Mouse (Mus musculus): Measurements from ENCODE around the gene Arhgef28. TPM values are rescaled to one million over a fixed set of nuclear protein-coding genes. Genes with fewer than 3 reads are reported as not detected.

The Arhgef28 gene
- total and polyA plus RNA-seq, 2 experiments from 2014 or later, result 21.9 to 28.4 TPM

DNA sequence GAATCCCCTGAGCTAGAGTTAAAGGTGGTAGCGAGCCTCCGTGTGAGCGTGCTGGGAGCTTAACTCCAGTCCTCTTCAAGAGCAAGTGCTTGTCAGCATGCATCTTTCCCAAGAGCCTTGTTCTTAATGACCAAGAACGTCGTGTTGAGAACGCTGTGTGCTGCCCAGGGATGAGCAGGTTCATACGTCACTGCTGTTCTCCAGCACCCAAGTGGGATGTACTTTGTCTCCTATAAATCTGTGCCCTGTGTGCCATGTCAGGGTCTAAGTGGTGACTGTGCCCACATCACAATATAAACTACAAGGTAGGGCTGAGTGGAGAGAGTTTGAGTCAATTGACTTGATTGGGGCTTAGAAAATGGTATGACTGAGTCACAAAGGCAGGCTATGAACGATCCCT lies 207.1 kb downstream of the Arhgef28 start:
- Histone ChIP-seq H3K9me3 (ENCODE audit: low read length) (no peaks in the 10 kb centered on the region), H3K4me1 (ENCODE audit: insufficient read depth, low read length) (no peaks in the 10 kb centered on the region), H3K4me2 (ENCODE audit: low read depth, low read length) (no peak overlapping the region), H3K36me3 (ENCODE audit: insufficient read depth, low read length) (no peaks in the 10 kb centered on the region), H3K27ac (no peak overlapping the region), H3K4me3 (ENCODE audit: low read length) (no peak overlapping the region), H3K27me3 (ENCODE audit: insufficient read depth, low read length) (no peaks in the 10 kb centered on the region), H3K9ac (replicated peaks; ENCODE audit: low read length) (no peak overlapping the region)
- no peak for DNase-seq (ENCODE audit: low spot score)
- 67% methylated on average over 8 of the region's 8 CpGs for WGBS
- ATAC-seq, result no peak
- no peak for TF ChIP-seq CTCF (IDR thresholded peaks at IDR 0.05; ENCODE audit: low read depth)

DNA sequence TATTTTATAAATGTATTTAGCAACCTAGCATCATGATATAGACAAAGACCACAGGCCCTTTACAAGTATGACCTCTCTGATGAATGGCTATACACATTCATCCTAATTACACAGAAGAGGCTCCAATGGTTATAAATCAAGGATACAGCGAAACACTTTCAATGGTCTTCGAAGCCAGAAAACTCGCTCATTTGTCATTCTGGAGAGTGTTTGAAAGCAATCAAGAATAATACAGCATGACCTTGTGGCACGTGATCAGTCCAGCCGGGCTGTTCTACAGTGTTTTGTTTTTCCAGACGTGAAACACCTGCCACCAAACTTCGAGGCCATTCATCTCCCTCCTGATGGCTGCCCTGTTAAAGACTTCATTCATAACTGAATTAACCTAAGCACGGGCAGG lies 207.7 kb downstream of the Arhgef28 start:
- no peaks in the 10 kb centered on the region for H3K27me3 ChIP-seq (ENCODE audit: insufficient read depth, low read length)
- no peak overlapping the region for H3K4me3 ChIP-seq (ENCODE audit: low read length)
- WGBS, result 35% methylated on average over 8 of the region's 8 CpGs
- no peaks in the 10 kb centered on the region for H3K9me3 ChIP-seq (ENCODE audit: low read length)
- DNase-seq (ENCODE audit: low spot score) (peak; percentile 13), ATAC-seq (no peak)
- no peaks in the 10 kb centered on the region for H3K36me3 ChIP-seq (ENCODE audit: insufficient read depth, low read length)
- H3K4me1 ChIP-seq (ENCODE audit: insufficient read depth, low read length), result no peaks in the 10 kb centered on the region
- no peak overlapping the region for H3K9ac ChIP-seq (replicated peaks; ENCODE audit: low read length)
- no peak for TF ChIP-seq CTCF (IDR thresholded peaks at IDR 0.05; ENCODE audit: low read depth)
- H3K4me2 ChIP-seq (ENCODE audit: low read depth, low read length), result no peak overlapping the region
- H3K27ac ChIP-seq, result no peak overlapping the region

DNA sequence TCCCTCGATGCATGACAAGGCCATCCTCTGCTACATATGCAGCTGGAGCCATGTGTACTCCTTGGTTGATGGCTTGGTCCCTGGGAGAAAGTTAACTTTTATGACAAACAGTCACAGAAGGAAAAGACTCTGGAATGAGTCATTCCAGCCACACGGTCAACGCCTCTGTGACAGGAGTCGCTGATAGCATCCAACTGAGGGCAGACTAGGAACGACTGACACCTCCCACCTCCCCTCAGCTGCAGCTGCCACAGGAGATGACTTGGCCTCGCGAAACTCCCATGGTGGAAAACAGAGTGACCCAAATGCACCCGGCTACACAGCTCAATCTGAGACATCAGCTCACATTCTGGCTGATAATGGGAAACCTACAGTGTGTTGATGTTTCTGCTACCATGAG lies 215.3 kb downstream of the Arhgef28 start:
- Histone ChIP-seq H3K27ac (no peak overlapping the region), H3K9ac (replicated peaks; ENCODE audit: low read length) (no peak overlapping the region), H3K4me1 (ENCODE audit: insufficient read depth, low read length) (no peaks in the 10 kb centered on the region), H3K4me3 (ENCODE audit: low read length) (no peak overlapping the region), H3K27me3 (ENCODE audit: insufficient read depth, low read length) (no peaks in the 10 kb centered on the region), H3K4me2 (ENCODE audit: low read depth, low read length) (no peak overlapping the region), H3K9me3 (ENCODE audit: low read length) (no peaks in the 10 kb centered on the region), H3K36me3 (ENCODE audit: insufficient read depth, low read length) (no peaks in the 10 kb centered on the region)
- WGBS, result 75% methylated on average over 8 of the region's 8 CpGs
- DNase-seq (ENCODE audit: low spot score) (no peak), ATAC-seq (no peak)
- TF ChIP-seq CTCF (IDR thresholded peaks at IDR 0.05; ENCODE audit: low read depth), result no peak

DNA sequence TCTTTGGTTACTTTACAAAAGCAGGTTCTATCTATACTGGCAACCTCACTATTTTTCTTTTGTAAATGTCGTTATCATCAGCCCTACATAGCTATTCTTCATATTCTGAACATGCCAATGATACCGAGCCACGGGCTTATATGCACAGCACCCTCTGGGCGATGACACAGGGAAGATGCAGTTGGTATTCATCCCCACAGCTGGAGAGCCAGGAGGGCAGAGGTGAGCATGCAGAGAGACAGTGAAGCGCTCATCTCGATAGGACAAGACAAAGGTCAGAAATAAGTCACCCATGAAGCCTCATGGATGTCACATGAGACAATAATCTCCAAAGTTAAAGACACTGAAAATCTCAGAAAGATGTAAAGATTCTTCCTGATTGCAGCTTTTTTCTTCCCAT lies 217.4 kb downstream of the Arhgef28 start:
- WGBS, result 71% methylated on average over 6 of the region's 6 CpGs
- no peak for TF ChIP-seq CTCF (IDR thresholded peaks at IDR 0.05; ENCODE audit: low read depth)
- 0 out of 2 replicates have a peak, but pooled peaks cover 4% of the 10 kb centered on the region for H3K36me3 ChIP-seq (ENCODE audit: insufficient read depth, low read length)
- H3K27me3 ChIP-seq (ENCODE audit: insufficient read depth, low read length), result no peaks in the 10 kb centered on the region
- H3K9me3 ChIP-seq (ENCODE audit: low read length), result no peaks in the 10 kb centered on the region
- H3K4me2 ChIP-seq (ENCODE audit: low read depth, low read length), result no peak overlapping the region
- no peak overlapping the region for H3K27ac ChIP-seq
- no peak overlapping the region for H3K9ac ChIP-seq (replicated peaks; ENCODE audit: low read length)
- ATAC-seq (no peak), DNase-seq (ENCODE audit: low spot score) (no peak)
- no peaks in the 10 kb centered on the region for H3K4me1 ChIP-seq (ENCODE audit: insufficient read depth, low read length)
- H3K4me3 ChIP-seq (ENCODE audit: low read length), result no peak overlapping the region

DNA sequence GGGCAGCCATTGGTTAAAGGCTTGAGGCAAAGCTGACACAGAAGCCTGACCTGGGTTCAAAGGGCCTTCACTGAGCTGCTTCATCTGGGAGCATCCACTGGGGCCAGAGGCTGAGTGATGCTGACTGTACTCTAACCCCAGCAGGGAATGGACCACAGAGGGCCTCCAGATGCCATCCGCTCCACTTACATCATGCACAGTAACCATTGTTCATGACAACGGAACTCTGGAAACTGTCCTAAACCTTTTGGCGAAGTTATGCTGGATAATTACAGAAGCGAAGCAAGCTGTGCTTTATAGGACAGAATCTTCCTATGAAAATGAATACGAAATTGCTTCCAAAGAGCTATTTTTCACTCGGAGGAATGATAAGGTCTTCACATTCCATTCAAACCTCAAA lies 219.5 kb downstream of the Arhgef28 start:
- Histone ChIP-seq H3K27me3 (ENCODE audit: insufficient read depth, low read length) (no peaks in the 10 kb centered on the region), H3K27ac (no peak overlapping the region), H3K4me2 (ENCODE audit: low read depth, low read length) (no peak overlapping the region), H3K4me3 (ENCODE audit: low read length) (no peak overlapping the region), H3K4me1 (ENCODE audit: insufficient read depth, low read length) (no peaks in the 10 kb centered on the region), H3K9ac (replicated peaks; ENCODE audit: low read length) (no peak overlapping the region), H3K9me3 (ENCODE audit: low read length) (no peaks in the 10 kb centered on the region), H3K36me3 (ENCODE audit: insufficient read depth, low read length) (0 out of 2 replicates have a peak, but pooled peaks cover 4% of the 10 kb centered on the region)
- ATAC-seq (no peak), DNase-seq (ENCODE audit: low spot score) (no peak)
- WGBS, result 70% methylated on average over 6 of the region's 6 CpGs
- no peak for TF ChIP-seq CTCF (IDR thresholded peaks at IDR 0.05; ENCODE audit: low read depth)

DNA sequence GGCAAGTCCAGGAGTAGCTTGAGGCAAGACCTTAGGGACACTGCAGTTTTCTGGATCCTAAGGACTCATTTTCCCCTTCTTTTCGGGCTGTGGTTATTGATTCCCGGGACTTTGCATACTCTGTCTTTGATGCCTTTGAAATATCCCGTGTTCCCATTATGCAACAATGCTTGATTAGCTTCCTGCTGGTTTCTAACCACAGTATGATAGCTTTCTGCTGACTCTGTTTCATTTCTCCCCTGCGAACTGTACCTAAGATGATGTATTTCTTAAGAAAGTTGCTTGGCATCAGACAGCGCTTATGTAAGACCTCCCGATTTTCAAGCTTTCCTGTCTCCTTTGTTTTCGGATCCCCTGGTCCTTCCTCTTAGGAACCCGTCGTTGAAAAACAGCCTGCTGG lies 229.1 kb downstream of the Arhgef28 start:
- Histone ChIP-seq H3K4me3 (ENCODE audit: low read length) (no peak overlapping the region), H3K4me1 (ENCODE audit: insufficient read depth, low read length) (no peaks in the 10 kb centered on the region), H3K36me3 (ENCODE audit: insufficient read depth, low read length) (no peaks in the 10 kb centered on the region), H3K4me2 (ENCODE audit: low read depth, low read length) (no peak overlapping the region), H3K9me3 (ENCODE audit: low read length) (no peaks in the 10 kb centered on the region), H3K9ac (replicated peaks; ENCODE audit: low read length) (no peak overlapping the region), H3K27me3 (ENCODE audit: insufficient read depth, low read length) (no peaks in the 10 kb centered on the region), H3K27ac (no peak overlapping the region)
- no peak for DNase-seq (ENCODE audit: low spot score)
- ATAC-seq, result no peak
- TF ChIP-seq CTCF (IDR thresholded peaks at IDR 0.05; ENCODE audit: low read depth), result no peak
- 79% methylated on average over 9 of the region's 9 CpGs for WGBS

DNA sequence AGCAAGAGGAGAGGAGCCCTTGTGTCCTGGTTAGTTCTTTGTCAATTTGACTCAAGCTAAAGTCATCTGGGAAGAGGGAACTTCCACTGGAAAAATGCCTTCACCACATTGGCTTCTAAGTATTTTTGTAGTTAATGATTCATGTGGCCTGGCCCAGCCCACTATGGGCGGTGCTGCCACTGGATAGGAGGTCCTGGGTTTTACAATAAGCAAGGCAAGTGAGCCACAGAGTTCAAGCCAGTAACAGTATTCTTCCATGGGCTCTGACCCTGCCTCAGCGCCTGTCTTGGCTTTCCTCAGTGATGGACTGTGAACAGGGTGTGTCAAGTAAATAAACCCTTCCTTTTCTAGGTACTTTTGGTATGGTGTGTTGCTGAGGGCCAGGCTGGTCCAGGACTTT lies 229.6 kb downstream of the Arhgef28 start:
- TF ChIP-seq CTCF (IDR thresholded peaks at IDR 0.05; ENCODE audit: low read depth), result no peak
- Histone ChIP-seq H3K27ac (no peak overlapping the region), H3K4me2 (ENCODE audit: low read depth, low read length) (no peak overlapping the region), H3K36me3 (ENCODE audit: insufficient read depth, low read length) (no peaks in the 10 kb centered on the region), H3K9ac (replicated peaks; ENCODE audit: low read length) (no peak overlapping the region), H3K27me3 (ENCODE audit: insufficient read depth, low read length) (no peaks in the 10 kb centered on the region), H3K4me1 (ENCODE audit: insufficient read depth, low read length) (no peaks in the 10 kb centered on the region), H3K9me3 (ENCODE audit: low read length) (no peaks in the 10 kb centered on the region), H3K4me3 (ENCODE audit: low read length) (no peak overlapping the region)
- WGBS, result 88% methylated on average over 2 of the region's 2 CpGs
- ATAC-seq, result no peak
- no peak for DNase-seq (ENCODE audit: low spot score)

Measured in hindbrain, postnatal 0 days (tissue).